Mouse (Mus musculus): Measurements from ENCODE around the gene Myo5a. TPM values are rescaled to one million over a fixed set of nuclear protein-coding genes. Genes with fewer than 3 reads are reported as not detected.

Gene Myo5a
- polyA plus RNA-seq, 1 experiment from 2014 or later = 23.5 TPM

DNA sequence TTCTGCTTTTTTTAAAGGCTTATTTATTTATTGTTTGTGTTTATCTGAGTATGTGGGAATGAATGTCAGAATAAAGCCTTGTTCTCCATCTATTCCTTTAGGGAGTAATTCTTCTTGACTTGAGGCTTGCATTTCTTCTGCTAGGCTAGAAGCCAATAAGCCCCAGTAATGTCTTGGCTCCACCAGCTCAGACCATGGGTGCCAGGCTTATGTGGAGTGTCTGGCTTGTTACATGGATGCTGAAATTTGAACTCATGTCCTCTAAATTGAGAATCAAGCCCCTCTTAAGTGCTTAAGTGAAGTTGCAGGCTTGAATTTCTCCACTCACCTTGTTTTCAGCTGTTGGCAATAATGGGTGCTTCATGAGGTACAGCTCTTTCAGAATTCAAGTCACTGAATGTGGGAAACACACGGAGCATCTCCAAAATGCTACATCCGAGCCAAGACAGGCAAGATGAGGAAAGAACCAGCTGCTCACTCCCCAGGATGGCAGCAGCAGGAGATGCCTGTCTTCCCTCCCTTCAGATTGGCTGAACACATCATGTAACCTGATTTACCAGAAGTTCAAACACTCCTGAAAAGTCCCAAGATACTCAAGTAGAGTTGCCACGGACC lies 116.9 kb downstream of the Myo5a start:
- Histone ChIP-seq H3K4me2 (ENCODE audit: low read depth, low read length) (no peak overlapping the region), H3K9ac (replicated peaks; ENCODE audit: low read length) (no peak overlapping the region), H3K27ac (replicated peaks; ENCODE audit: low read depth, low read length) (no peak overlapping the region), H3K9me3 (replicated peaks; ENCODE audit: control insufficient read depth, low read length) (no peaks in the 10 kb centered on the region), H3K4me1 (ENCODE audit: control insufficient read depth, insufficient read depth, low read length) (no peaks in the 10 kb centered on the region), H3K4me3 (ENCODE audit: low read depth, low read length) (no peak overlapping the region), H3K27me3 (ENCODE audit: control insufficient read depth, insufficient read depth, low read length) (no peaks in the 10 kb centered on the region), H3K36me3 (replicated peaks; ENCODE audit: control insufficient read depth, insufficient read depth, low read depth, low read length) (0 out of 2 replicates have a peak, but pooled peaks cover 2% of the 10 kb centered on the region)
- ATAC-seq (replicated peaks; ENCODE audit: insufficient number of reproducible peaks, low FRiP score, low TSS enrichment, low read depth) = no peak
- WGBS = 88% methylated on average over 3 of the region's 3 CpGs
- DNase-seq (ENCODE audit: low spot score) = no peak

DNA sequence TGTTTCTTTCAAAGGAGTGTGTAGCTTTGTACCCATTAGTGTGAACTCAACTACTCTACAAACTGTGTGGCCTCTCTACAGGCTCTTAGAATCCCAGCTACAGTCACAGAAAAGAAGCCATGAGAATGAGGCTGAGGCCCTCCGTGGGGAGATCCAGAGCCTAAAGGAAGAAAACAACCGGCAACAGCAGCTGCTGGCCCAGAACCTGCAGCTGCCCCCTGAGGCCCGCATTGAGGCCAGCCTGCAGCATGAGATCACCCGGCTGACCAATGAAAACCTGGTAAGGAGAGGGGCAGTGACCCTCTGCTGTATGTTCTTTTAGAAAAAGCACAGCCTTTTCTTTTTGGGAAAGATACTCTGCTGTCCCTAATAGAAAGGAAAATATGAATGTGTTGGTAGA lies 123.0 kb downstream of the Myo5a start:
- Histone ChIP-seq H3K36me3 (replicated peaks; ENCODE audit: control insufficient read depth, insufficient read depth, low read depth, low read length) (no peaks in the 10 kb centered on the region; the same call in 1 of the 2 replicates), H3K27ac (replicated peaks; ENCODE audit: low read depth, low read length) (no peak overlapping the region), H3K4me1 (ENCODE audit: control insufficient read depth, insufficient read depth, low read length) (no peaks in the 10 kb centered on the region), H3K9me3 (replicated peaks; ENCODE audit: control insufficient read depth, low read length) (no peaks in the 10 kb centered on the region), H3K27me3 (ENCODE audit: control insufficient read depth, insufficient read depth, low read length) (no peaks in the 10 kb centered on the region), H3K4me2 (ENCODE audit: low read depth, low read length) (no peak overlapping the region), H3K9ac (replicated peaks; ENCODE audit: low read length) (no peak overlapping the region; the same call in 1 of the 2 replicates), H3K4me3 (ENCODE audit: low read depth, low read length) (no peak overlapping the region)
- WGBS = 60% methylated on average over 4 of the region's 4 CpGs
- ATAC-seq (replicated peaks; ENCODE audit: insufficient number of reproducible peaks, low FRiP score, low TSS enrichment, low read depth) (no peak), DNase-seq (ENCODE audit: low spot score) (no peak)

- WGBS = 65% methylated on average over 2 of the region's 2 CpGs
- DNase-seq (ENCODE audit: low spot score) (no peak), ATAC-seq (replicated peaks; ENCODE audit: insufficient number of reproducible peaks, low FRiP score, low TSS enrichment, low read depth) (no peak)
- H3K9me3 ChIP-seq (replicated peaks; ENCODE audit: control insufficient read depth, low read length) = no peaks in the 10 kb centered on the region
- no peak overlapping the region for H3K4me2 ChIP-seq (ENCODE audit: low read depth, low read length)
- no peaks in the 10 kb centered on the region for H3K4me1 ChIP-seq (ENCODE audit: control insufficient read depth, insufficient read depth, low read length)
- H3K9ac ChIP-seq (replicated peaks; ENCODE audit: low read length) = no peak overlapping the region
- H3K4me3 ChIP-seq (ENCODE audit: low read depth, low read length) = no peak overlapping the region
- no peaks in the 10 kb centered on the region; the same call in 1 of the 2 replicates for H3K36me3 ChIP-seq (replicated peaks; ENCODE audit: control insufficient read depth, insufficient read depth, low read depth, low read length)
- no peaks in the 10 kb centered on the region for H3K27me3 ChIP-seq (ENCODE audit: control insufficient read depth, insufficient read depth, low read length)
- H3K27ac ChIP-seq (replicated peaks; ENCODE audit: low read depth, low read length) = no peak overlapping the region
These were observed 125.5 kb downstream of the Myo5a start for GRCm38 (mm10) chr9:75196335-75196734.

DNA sequence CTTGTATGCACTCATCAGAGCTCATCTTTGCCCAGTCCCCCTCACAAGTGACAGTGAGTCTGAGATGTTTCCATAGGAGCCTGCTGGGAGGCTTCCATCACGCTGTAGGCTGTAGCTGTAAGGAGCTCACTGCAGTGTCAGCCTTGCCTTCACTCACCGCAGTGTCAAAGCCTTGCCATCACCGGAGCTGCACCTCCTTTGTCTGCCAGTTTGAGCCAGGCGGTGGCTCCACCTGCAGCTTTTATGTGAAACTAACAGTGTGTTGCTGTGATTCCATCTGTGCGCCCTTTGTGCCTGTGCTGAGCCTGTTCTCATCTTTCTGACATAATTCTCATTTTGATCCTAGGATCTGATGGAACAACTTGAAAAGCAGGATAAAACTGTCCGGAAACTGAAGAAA lies 126.5 kb downstream of the Myo5a start:
- no peaks in the 10 kb centered on the region; the same call in 1 of the 2 replicates for H3K36me3 ChIP-seq (replicated peaks; ENCODE audit: control insufficient read depth, insufficient read depth, low read depth, low read length)
- no peak overlapping the region for H3K9ac ChIP-seq (replicated peaks; ENCODE audit: low read length)
- no peak overlapping the region for H3K4me3 ChIP-seq (ENCODE audit: low read depth, low read length)
- peak; percentile 28 for DNase-seq (ENCODE audit: low spot score)
- ATAC-seq (replicated peaks; ENCODE audit: insufficient number of reproducible peaks, low FRiP score, low TSS enrichment, low read depth) = no peak
- WGBS = 73% methylated on average over 6 of the region's 6 CpGs
- no peaks in the 10 kb centered on the region for H3K9me3 ChIP-seq (replicated peaks; ENCODE audit: control insufficient read depth, low read length)
- H3K27me3 ChIP-seq (ENCODE audit: control insufficient read depth, insufficient read depth, low read length) = no peaks in the 10 kb centered on the region
- no peak overlapping the region for H3K27ac ChIP-seq (replicated peaks; ENCODE audit: low read depth, low read length)
- H3K4me2 ChIP-seq (ENCODE audit: low read depth, low read length) = no peak overlapping the region
- no peaks in the 10 kb centered on the region for H3K4me1 ChIP-seq (ENCODE audit: control insufficient read depth, insufficient read depth, low read length)

- H3K4me3 ChIP-seq (ENCODE audit: low read depth, low read length) = no peak overlapping the region
- ATAC-seq (replicated peaks; ENCODE audit: insufficient number of reproducible peaks, low FRiP score, low TSS enrichment, low read depth) = no peak
- H3K4me2 ChIP-seq (ENCODE audit: low read depth, low read length) = no peak overlapping the region
- no peaks in the 10 kb centered on the region for H3K27me3 ChIP-seq (ENCODE audit: control insufficient read depth, insufficient read depth, low read length)
- no peak for DNase-seq (ENCODE audit: low spot score)
- no peak overlapping the region for H3K9ac ChIP-seq (replicated peaks; ENCODE audit: low read length)
- no peak overlapping the region for H3K27ac ChIP-seq (replicated peaks; ENCODE audit: low read depth, low read length)
- H3K9me3 ChIP-seq (replicated peaks; ENCODE audit: control insufficient read depth, low read length) = no peaks in the 10 kb centered on the region
- H3K4me1 ChIP-seq (ENCODE audit: control insufficient read depth, insufficient read depth, low read length) = no peaks in the 10 kb centered on the region
- WGBS = 100% methylated on average over 1 of the region's 1 CpGs
- H3K36me3 ChIP-seq (replicated peaks; ENCODE audit: control insufficient read depth, insufficient read depth, low read depth, low read length) = no peaks in the 10 kb centered on the region; the same call in none of the 2 replicates
These were observed 130.7 kb downstream of the Myo5a start for GRCm38 (mm10) chr9:75201506-75201905.

GRCm38 (mm10) chr9:75202036-75202435 lies 131.2 kb downstream of the Myo5a start:
- no peaks in the 10 kb centered on the region; the same call in none of the 2 replicates for H3K36me3 ChIP-seq (replicated peaks; ENCODE audit: control insufficient read depth, insufficient read depth, low read depth, low read length)
- WGBS = 93% methylated on average over 2 of the region's 2 CpGs
- H3K4me2 ChIP-seq (ENCODE audit: low read depth, low read length) = no peak overlapping the region
- H3K4me1 ChIP-seq (ENCODE audit: control insufficient read depth, insufficient read depth, low read length) = no peaks in the 10 kb centered on the region
- H3K9me3 ChIP-seq (replicated peaks; ENCODE audit: control insufficient read depth, low read length) = no peaks in the 10 kb centered on the region
- DNase-seq (ENCODE audit: low spot score) (no peak), ATAC-seq (replicated peaks; ENCODE audit: insufficient number of reproducible peaks, low FRiP score, low TSS enrichment, low read depth) (no peak)
- H3K9ac ChIP-seq (replicated peaks; ENCODE audit: low read length) = no peak overlapping the region
- H3K4me3 ChIP-seq (ENCODE audit: low read depth, low read length) = no peak overlapping the region
- H3K27me3 ChIP-seq (ENCODE audit: control insufficient read depth, insufficient read depth, low read length) = no peaks in the 10 kb centered on the region
- no peak overlapping the region for H3K27ac ChIP-seq (replicated peaks; ENCODE audit: low read depth, low read length)

DNA sequence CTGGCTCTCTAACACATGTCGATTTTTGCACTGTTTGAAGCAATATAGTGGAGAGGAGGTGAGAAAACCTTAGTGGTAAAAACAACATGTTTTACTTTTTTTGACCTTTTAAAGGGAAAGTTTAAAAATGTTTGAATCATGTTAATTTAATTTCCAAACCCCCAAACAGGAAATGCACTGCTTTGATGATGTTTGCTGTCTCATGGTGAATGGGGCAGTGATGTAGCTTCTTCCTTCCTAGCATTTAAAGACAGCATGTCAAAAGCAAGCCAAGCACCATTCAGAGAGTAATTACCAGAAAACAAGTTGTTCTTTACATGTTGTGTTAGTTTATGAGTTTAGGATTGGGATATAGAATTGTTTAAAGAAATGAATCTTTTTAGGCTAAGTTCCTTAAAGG lies 138.4 kb downstream of the Myo5a start:
- Histone ChIP-seq H3K9me3 (replicated peaks; ENCODE audit: control insufficient read depth, low read length) (no peaks in the 10 kb centered on the region), H3K9ac (replicated peaks; ENCODE audit: low read length) (no peak overlapping the region), H3K36me3 (replicated peaks; ENCODE audit: control insufficient read depth, insufficient read depth, low read depth, low read length) (peaks cover 3% of the 10 kb centered on the region; the same call in 1 of the 2 replicates), H3K27me3 (ENCODE audit: control insufficient read depth, insufficient read depth, low read length) (no peaks in the 10 kb centered on the region), H3K4me3 (ENCODE audit: low read depth, low read length) (no peak overlapping the region), H3K4me1 (ENCODE audit: control insufficient read depth, insufficient read depth, low read length) (no peaks in the 10 kb centered on the region), H3K4me2 (ENCODE audit: low read depth, low read length) (no peak overlapping the region), H3K27ac (replicated peaks; ENCODE audit: low read depth, low read length) (no peak overlapping the region)
- DNase-seq (ENCODE audit: low spot score) = no peak
- 92% methylated on average over 1 of the region's 1 CpGs for WGBS
- ATAC-seq (replicated peaks; ENCODE audit: insufficient number of reproducible peaks, low FRiP score, low TSS enrichment, low read depth) = no peak

- no peak overlapping the region for H3K9ac ChIP-seq (replicated peaks; ENCODE audit: low read length)
- no peaks in the 10 kb centered on the region for H3K4me1 ChIP-seq (ENCODE audit: control insufficient read depth, insufficient read depth, low read length)
- DNase-seq (ENCODE audit: low spot score) (no peak), ATAC-seq (replicated peaks; ENCODE audit: insufficient number of reproducible peaks, low FRiP score, low TSS enrichment, low read depth) (no peak)
- 69% methylated on average over 2 of the region's 2 CpGs for WGBS
- H3K4me2 ChIP-seq (ENCODE audit: low read depth, low read length) = no peak overlapping the region
- H3K4me3 ChIP-seq (ENCODE audit: low read depth, low read length) = no peak overlapping the region
- H3K27me3 ChIP-seq (ENCODE audit: control insufficient read depth, insufficient read depth, low read length) = no peaks in the 10 kb centered on the region
- H3K27ac ChIP-seq (replicated peaks; ENCODE audit: low read depth, low read length) = no peak overlapping the region
- peaks cover 3% of the 10 kb centered on the region; the same call in 1 of the 2 replicates for H3K36me3 ChIP-seq (replicated peaks; ENCODE audit: control insufficient read depth, insufficient read depth, low read depth, low read length)
- H3K9me3 ChIP-seq (replicated peaks; ENCODE audit: control insufficient read depth, low read length) = no peaks in the 10 kb centered on the region
These were observed 139.5 kb downstream of the Myo5a start for GRCm38 (mm10) chr9:75210269-75210668.
